Mouse (Mus musculus): ENCODE results near the gene Gpc3.

The Gpc3 gene

GRCm38 (mm10) chrX:52613328-52614030, at the start of gene Gpc3:
Gene Gpc3, minus strand, starts transcription at chrX:52613950.
- DNase-seq (ENCODE audit: low read depth, low spot score): no peak

DNA sequence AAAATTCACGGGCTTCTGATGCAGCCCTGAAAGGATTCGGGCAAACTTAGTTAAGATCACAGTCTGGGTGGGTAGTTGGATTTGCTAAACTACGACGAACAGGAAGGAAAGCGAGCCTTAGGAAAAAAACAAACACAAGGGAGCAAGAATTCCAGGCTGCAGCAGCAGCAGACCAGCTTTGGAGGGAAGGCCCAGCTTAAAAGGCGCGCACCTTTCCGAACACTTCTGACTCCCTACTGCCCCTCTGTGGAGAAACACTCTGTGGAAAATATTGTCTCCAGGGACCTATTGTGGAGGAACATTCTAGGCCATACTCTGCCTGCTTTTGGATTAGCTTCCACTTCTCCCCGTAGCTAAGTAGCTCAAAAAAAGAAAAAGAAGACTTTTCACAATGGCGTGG, 38.2 kb upstream of the Gpc3 start:
- no peak for DNase-seq (ENCODE audit: low read depth, low spot score)

- DNase-seq (ENCODE audit: low read depth, low spot score): no peak
Observed at GRCm38 (mm10) chrX:52651472-52651948, 37.8 kb upstream of the Gpc3 start.

GRCm38 (mm10) chrX:52648910-52649785, 35.4 kb upstream of the Gpc3 start:
- DNase-seq (ENCODE audit: low read depth, low spot score): no peak

DNA sequence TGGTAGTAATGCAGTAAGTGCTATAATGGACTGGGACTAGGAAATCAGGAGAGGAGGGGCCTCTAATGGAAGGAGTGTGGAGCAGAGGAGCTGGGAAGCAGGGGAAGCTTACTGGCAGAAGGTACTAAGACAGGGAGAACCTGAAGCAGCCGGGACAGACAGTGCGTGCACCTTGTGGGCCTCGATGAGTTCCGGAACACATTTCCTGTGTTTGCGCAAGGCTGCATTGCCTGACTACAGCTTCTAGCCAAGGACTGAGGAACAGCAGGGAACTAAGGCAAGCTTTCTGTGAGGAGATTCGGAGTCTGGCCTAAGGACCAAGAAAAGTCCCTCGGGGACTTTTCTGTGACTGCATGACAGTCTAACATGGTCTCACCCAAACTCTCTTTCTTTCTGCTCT, 30.6 kb upstream of the Gpc3 start:
- no peak for DNase-seq (ENCODE audit: low read depth, low spot score)

DNA sequence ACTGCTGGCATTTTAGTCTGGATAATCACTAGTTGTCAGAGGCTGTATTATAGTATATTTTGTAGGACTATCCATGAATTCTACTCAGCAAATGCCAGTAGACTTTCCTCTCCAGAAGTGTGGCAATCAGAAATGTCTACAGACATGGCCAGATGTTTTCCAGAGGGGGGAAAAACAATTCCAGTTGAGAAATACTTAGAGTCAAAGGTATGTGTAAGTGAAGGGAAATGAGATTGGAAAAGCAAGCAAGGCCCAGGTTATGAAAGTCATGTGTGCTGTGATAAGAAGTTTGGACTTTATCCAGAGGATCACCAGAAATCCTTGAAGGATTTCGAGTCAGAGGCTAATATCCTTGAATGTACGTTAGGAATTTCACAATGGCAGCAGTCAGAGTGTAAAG, 29.6 kb upstream of the Gpc3 start:
- no peak for DNase-seq (ENCODE audit: low read depth, low spot score)

GRCm38 (mm10) chrX:52642126-52642525, 28.4 kb upstream of the Gpc3 start:
- no peak for DNase-seq (ENCODE audit: low read depth, low spot score)

- DNase-seq (ENCODE audit: low read depth, low spot score): no peak
Observed at GRCm38 (mm10) chrX:52637419-52637818, 23.7 kb upstream of the Gpc3 start.

GRCm38 (mm10) chrX:52633976-52634375, 20.2 kb upstream of the Gpc3 start:
- DNase-seq (ENCODE audit: low read depth, low spot score): no peak

GRCm38 (mm10) chrX:52632688-52633324, 19.1 kb upstream of the Gpc3 start:
- DNase-seq (ENCODE audit: low read depth, low spot score): no peak

DNA sequence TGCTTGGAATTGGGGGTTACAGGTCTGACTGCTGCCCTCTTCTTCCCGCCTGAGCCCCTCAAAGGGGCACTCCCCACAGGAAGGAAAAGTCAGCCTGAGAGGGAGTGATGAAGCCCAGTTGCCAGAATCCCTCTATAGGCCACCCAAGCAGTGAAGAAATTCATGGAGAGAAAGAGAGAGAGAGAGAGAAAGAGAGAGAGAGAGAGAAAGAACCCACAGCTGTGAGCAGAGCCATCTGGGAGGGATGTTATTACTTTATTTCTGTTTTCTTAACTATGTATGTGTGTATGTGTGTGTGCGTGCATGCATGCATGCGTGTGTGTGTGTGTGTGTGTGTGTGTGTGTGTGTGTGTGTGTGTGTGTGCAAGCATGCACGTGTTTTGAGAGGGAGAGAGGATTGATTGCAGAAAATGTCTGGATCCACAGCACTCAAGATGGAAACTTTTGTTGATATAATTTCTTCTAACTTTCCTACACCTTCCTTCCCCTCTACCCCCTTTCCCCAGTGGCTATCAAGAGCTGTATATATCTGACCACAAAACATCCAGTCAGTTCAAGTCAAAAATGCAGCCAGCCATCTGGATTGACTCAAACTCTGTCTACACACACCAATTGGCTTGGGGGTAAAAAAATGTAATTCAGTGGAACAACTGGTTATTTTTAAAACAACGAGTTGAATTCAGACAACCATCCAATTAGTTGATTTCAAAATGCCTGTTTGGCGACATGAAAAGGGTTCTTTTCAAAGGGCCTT, 13.4 kb upstream of the Gpc3 start:
- no peak for DNase-seq (ENCODE audit: low read depth, low spot score)

DNA sequence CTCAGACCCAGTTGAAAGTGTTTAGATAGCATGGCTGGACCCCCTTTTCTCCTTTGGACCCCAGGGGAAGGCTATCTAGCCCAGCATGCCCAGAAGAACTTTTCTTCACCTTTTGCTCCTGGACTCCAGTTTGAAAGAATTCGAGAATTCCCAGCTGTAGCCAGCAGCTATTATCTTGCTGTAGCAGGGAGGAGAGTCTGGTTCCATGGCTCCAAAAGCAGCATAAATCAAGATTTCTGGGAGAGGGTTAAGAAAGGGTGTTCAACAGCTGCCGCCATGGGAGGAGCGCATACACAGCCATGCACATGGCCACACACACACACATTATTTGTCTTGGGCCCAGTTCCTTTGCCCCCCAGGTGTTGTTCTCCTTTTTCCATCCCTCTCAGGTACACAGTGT, 4.1 kb upstream of the Gpc3 start:
- DNase-seq (ENCODE audit: low read depth, low spot score): no peak

DNA sequence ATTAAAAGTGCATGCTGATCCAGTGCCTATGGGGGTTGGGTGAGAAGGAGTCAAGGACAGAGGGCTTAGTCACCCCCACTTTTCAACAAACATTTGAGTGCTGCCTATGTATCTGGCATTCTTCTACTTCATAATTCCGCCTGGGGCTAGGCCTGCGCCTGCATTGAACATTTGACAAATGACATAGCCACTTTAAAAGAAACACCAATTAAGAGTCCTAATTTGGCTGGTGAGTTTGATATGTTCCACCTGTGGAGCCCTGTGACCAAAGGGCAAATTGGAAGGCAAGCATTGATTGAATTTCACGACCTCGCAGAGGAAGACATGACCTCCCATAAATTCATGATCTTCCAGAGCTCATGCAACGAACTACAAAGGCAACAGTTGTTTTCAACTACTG, 2.4 kb upstream of the Gpc3 start:
- DNase-seq (ENCODE audit: low read depth, low spot score): no peak

DNA sequence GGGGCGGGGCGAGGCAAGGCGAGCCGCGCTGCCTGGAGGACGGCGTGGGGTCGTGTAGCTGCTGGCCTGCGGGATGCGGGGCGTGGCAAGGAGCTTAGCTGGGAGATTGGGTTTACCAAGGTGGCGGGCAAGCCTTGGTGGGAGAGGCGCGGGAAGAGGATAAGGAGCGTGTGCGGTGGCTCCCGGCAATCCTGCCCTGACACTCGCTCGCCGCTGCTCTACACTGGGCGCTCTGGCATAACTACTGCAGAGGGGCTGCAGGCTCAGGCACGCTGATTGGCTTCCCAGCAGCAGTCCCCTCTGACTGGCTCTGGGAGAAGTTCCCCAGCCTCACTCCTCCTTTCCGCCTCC, 256 bp upstream of the Gpc3 start:
- DNase-seq (ENCODE audit: low read depth, low spot score): no peak

- DNase-seq (ENCODE audit: low read depth, low spot score): no peak
Observed at GRCm38 (mm10) chrX:52612806-52613205, 944 bp downstream of the Gpc3 start.

DNA sequence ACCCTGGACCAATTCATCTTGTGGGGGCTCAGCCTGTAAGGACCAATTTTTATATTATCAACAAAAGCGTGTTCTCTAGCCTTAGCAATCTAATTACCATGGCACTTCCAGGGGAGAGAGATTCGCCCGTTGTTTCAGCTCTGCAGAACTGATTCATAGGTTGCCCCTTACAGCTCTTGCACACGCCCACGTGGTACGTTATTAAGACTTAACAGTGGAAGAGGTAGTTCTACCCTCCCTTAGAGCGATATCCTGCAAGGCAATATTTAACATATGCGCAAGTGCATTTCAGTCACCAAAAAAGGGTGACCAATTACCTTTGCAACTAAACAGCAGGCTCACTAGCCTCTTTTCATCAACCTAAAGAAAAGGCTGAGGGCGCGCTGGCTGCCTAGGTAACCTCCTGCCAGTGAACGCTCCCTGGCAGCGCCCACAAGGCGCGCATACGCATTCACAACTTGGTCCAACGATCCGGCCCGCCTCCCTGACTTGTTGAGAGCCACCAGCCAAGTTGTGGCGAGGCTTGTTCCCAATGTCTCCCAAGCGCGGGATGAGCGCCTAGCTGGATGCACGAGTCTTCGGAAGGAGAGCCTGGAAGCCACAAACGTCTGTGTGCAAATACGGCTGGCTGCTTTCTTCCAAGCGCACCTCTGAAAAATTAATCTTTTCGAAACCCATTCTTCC, 1.6 kb downstream of the Gpc3 start:
- no peak for DNase-seq (ENCODE audit: low read depth, low spot score)

GRCm38 (mm10) chrX:52611541-52611940, 2.2 kb downstream of the Gpc3 start:
- no peak for DNase-seq (ENCODE audit: low read depth, low spot score)

DNA sequence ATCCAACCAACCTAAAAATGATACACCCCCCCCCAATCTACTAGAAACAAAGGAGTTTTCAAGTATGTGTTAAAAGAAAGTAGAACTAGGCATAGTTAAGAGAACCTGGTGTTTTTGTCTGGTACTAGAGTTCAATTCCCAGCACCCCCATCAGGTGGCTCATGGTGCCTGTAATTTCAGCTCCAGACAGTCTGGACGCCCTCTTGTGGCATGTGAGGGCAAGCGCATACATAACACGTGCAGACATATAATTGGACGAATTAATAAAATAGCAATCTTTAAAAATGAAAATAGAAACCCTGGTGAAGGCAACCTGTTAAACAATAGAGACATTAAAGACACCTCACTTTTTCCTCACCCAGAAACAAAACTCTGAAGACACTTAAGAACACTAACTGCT, 10.6 kb downstream of the Gpc3 start:
- no peak for DNase-seq (ENCODE audit: low read depth, low spot score)

DNA sequence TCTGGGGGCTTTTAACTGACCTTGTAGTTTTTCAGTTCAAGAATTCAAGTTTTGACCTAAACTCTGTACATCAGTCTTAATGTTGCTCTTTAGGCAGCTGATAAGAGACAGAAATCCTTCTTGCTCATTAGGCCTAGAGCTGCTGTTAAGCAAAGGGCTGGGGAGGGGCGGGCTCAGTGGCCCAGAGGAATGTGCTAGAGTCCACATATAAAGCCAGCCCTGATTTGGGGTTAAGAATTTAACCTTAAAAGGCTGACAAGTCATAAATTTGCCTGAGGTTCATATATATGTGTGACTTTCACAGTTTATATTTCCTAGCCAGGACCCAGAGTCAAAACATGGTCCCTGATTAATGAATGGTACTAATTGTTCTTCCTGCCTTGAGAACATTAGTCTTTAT, 14.5 kb downstream of the Gpc3 start:
- DNase-seq (ENCODE audit: low read depth, low spot score): no peak

DNA sequence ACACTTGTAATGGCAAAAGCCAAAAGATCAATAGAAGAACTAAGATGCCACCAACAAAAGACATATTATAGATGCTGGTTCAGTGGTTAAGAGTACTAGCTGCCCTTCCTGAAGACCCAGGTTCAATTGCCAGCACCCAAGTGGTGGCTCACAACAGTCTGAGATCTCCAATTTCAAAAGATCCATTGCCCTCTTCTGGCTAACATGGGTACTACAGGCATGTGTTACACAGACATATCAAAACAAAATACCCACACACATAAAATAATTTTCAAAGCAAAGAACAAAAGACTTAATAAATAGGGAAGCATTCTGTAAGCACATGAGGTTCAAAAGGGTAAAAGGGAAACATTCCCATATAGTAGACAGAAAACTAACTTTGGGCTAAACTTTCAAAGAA, 26.1 kb downstream of the Gpc3 start:
- DNase-seq (ENCODE audit: low read depth, low spot score): peak; percentile 16

- DNase-seq (ENCODE audit: low read depth, low spot score): no peak
Observed at GRCm38 (mm10) chrX:52559995-52560394, 53.8 kb downstream of the Gpc3 start.
